Mouse (Mus musculus) heart, embryonic 16.5 days (tissue): ENCODE results near the gene Plppr5. TPM values are rescaled to one million over a fixed set of nuclear protein-coding genes. Genes with fewer than 3 reads are reported as not detected.

Source experiments
- ATAC-seq: fragments of 200-750 bp; cut with Nextera tagmentation; replicated peaks from 2 replicates; pipeline ENCODE4 v1.8.0; 2017; ENCODE audit warnings: moderate number of reproducible peaks; ENCODE audit not compliant: insufficient read depth, low FRiP score; ENCODE audit errors: extremely low read depth
- H3K27ac ChIP-seq: fragments of 300-500 bp; sonication (generic); 2 replicates; pipeline ENCODE4 v1.5.1; 2014; ENCODE audit warnings: mild to moderate bottlenecking, low read length, control low read depth, moderate library complexity
- H3K27me3 ChIP-seq: fragments of 300-500 bp; sonication (generic); 2 replicates; pipeline ENCODE4 v1.6.1; 2014; ENCODE audit warnings: low read length, mixed read lengths; ENCODE audit not compliant: control insufficient read depth, insufficient read depth
- H3K36me3 ChIP-seq: fragments of 300-500 bp; sonication (generic); 2 replicates; pipeline ENCODE4 v1.6.1; 2014; ENCODE audit not compliant: control insufficient read depth, insufficient read depth
- H3K4me1 ChIP-seq: fragments of 300-500 bp; sonication (generic); 2 replicates; pipeline ENCODE4 v1.6.1; 2014; ENCODE audit warnings: low read length, mixed read lengths; ENCODE audit not compliant: control insufficient read depth, insufficient read depth
- H3K4me2 ChIP-seq: fragments of 300-500 bp; sonication (generic); 2 replicates; pipeline ENCODE4 v1.6.1; 2014; ENCODE audit warnings: low read depth, mild to moderate bottlenecking, control low read depth, low read length
- H3K4me3 ChIP-seq: fragments of 300-500 bp; sonication (generic); 2 replicates; pipeline ENCODE4 v1.5.1; 2014; ENCODE audit warnings: mild to moderate bottlenecking, control low read depth, low read length
- H3K9ac ChIP-seq: fragments of 300-500 bp; sonication (generic); 2 replicates; pipeline ENCODE4 v1.6.1; 2014; ENCODE audit warnings: low read length, control low read depth
- H3K9me3 ChIP-seq: fragments of 300-500 bp; sonication (generic); replicated peaks from 2 replicates; pipeline ENCODE4 v1.6.1; 2016; ENCODE audit warnings: low read length; ENCODE audit not compliant: control insufficient read depth
- WGBS: fragments of 180-500 bp; shearing (Covaris S2); extraction: QIAGEN DNeasy Blood & Tissue Kit; methylation state at CpG from one replicate; pipeline ENCODE4 v1.1.7; 2014; 5-methylcytosine and 5-hydroxymethylcytosine counted together
- polyA plus RNA-seq: library from polyadenylated mRNA; unstranded; fragments of >200 nt; fragmentation: Nextera tagmentation; extraction: Ambion mirVana; gene quantifications from 2 replicates; pipeline ENCODE4 v1.2.1, GENCODE M21; 2015

Plppr5 gene
- polyA plus RNA-seq, 1 experiment from 2014 or later: 3.1 TPM

GRCm38 (mm10) chr3:117603458-117603857, 28.8 kb downstream of the Plppr5 start:
- Histone ChIP-seq H3K4me2 (no peak overlapping the region), H3K27ac (no peak overlapping the region), H3K4me1 (peaks cover 12% of the 10 kb centered on the region), H3K9ac (no peak overlapping the region), H3K4me3 (no peak overlapping the region), H3K9me3 (no peaks in the 10 kb centered on the region), H3K36me3 (no peaks in the 10 kb centered on the region), H3K27me3 (no peaks in the 10 kb centered on the region)
- no peak for ATAC-seq
- WGBS: 74% methylated on average over 2 of the region's 2 CpGs

GRCm38 (mm10) chr3:117606383-117606782, 31.7 kb downstream of the Plppr5 start:
- no peak overlapping the region; the same call in 1 of the 2 replicates for H3K4me2 ChIP-seq
- H3K36me3 ChIP-seq: no peaks in the 10 kb centered on the region
- H3K27me3 ChIP-seq: no peaks in the 10 kb centered on the region
- H3K9ac ChIP-seq: no peak overlapping the region
- ATAC-seq: peak; percentile 32; the same call in 1 of the 2 replicates
- H3K9me3 ChIP-seq: no peaks in the 10 kb centered on the region
- peaks cover 16% of the 10 kb centered on the region for H3K4me1 ChIP-seq
- no peak overlapping the region for H3K4me3 ChIP-seq
- peak overlapping the region; percentile 84 for H3K27ac ChIP-seq

- 39% methylated on average over 5 of the region's 5 CpGs for WGBS
- no peak overlapping the region for H3K4me3 ChIP-seq
- H3K4me2 ChIP-seq: 0 out of 2 replicates have a peak overlapping the region, but pooled peaks have one; percentile 12
- ATAC-seq: peak; percentile 78
- H3K9me3 ChIP-seq: no peaks in the 10 kb centered on the region
- H3K36me3 ChIP-seq: no peaks in the 10 kb centered on the region
- H3K4me1 ChIP-seq: peaks cover 15% of the 10 kb centered on the region
- no peak overlapping the region for H3K9ac ChIP-seq
- H3K27ac ChIP-seq: peak overlapping the region; percentile 80
- no peaks in the 10 kb centered on the region for H3K27me3 ChIP-seq
These were observed 36.8 kb downstream of the Plppr5 start for GRCm38 (mm10) chr3:117611453-117611852.

- no peaks in the 10 kb centered on the region for H3K27me3 ChIP-seq
- 59% methylated on average over 1 of the region's 1 CpGs for WGBS
- H3K36me3 ChIP-seq: no peaks in the 10 kb centered on the region
- no peaks in the 10 kb centered on the region for H3K9me3 ChIP-seq
- H3K4me2 ChIP-seq: no peak overlapping the region
- no peak overlapping the region for H3K9ac ChIP-seq
- no peak overlapping the region for H3K4me3 ChIP-seq
- H3K27ac ChIP-seq: no peak overlapping the region
- ATAC-seq: no peak
- H3K4me1 ChIP-seq: peaks cover 10% of the 10 kb centered on the region
These were observed 40.2 kb downstream of the Plppr5 start for GRCm38 (mm10) chr3:117614856-117615255.

GRCm38 (mm10) chr3:117625257-117626001, 50.8 kb downstream of the Plppr5 start:
- H3K9ac ChIP-seq: no peak overlapping the region
- no peak overlapping the region for H3K4me2 ChIP-seq
- H3K4me1 ChIP-seq: no peaks in the 10 kb centered on the region
- H3K4me3 ChIP-seq: no peak overlapping the region
- WGBS: 87% methylated on average over 13 of the region's 13 CpGs
- no peak overlapping the region for H3K27ac ChIP-seq
- no peaks in the 10 kb centered on the region for H3K9me3 ChIP-seq
- H3K36me3 ChIP-seq: no peaks in the 10 kb centered on the region
- no peak for ATAC-seq
- H3K27me3 ChIP-seq: no peaks in the 10 kb centered on the region

GRCm38 (mm10) chr3:117628799-117629198, 54.2 kb downstream of the Plppr5 start:
- no peaks in the 10 kb centered on the region for H3K36me3 ChIP-seq
- ATAC-seq: no peak

GRCm38 (mm10) chr3:117630332-117630731, 55.7 kb downstream of the Plppr5 start:
- Histone ChIP-seq H3K4me1 (peaks cover 13% of the 10 kb centered on the region), H3K27me3 (no peaks in the 10 kb centered on the region), H3K4me3 (no peak overlapping the region), H3K27ac (no peak overlapping the region), H3K36me3 (no peaks in the 10 kb centered on the region), H3K9me3 (no peaks in the 10 kb centered on the region), H3K9ac (no peak overlapping the region), H3K4me2 (no peak overlapping the region)
- ATAC-seq: no peak
- 50% methylated on average over 2 of the region's 2 CpGs for WGBS

More at GRCm38 (mm10) chr3:117628799-117629198, 54.2 kb downstream of the Plppr5 start:
- H3K9ac ChIP-seq: no peak overlapping the region
- no peaks in the 10 kb centered on the region for H3K9me3 ChIP-seq
- WGBS: 72% methylated on average over 3 of the region's 3 CpGs
- no peak overlapping the region for H3K4me3 ChIP-seq
- H3K4me1 ChIP-seq: no peaks in the 10 kb centered on the region; the same call in 1 of the 2 replicates
- H3K27ac ChIP-seq: no peak overlapping the region
- no peaks in the 10 kb centered on the region for H3K27me3 ChIP-seq
- H3K4me2 ChIP-seq: no peak overlapping the region

GRCm38 (mm10) chr3:117648612-117649011, 74.0 kb downstream of the Plppr5 start:
- Histone ChIP-seq H3K36me3 (no peaks in the 10 kb centered on the region), H3K27ac (no peak overlapping the region), H3K4me3 (no peak overlapping the region), H3K4me1 (no peaks in the 10 kb centered on the region), H3K27me3 (no peaks in the 10 kb centered on the region), H3K9ac (no peak overlapping the region), H3K4me2 (no peak overlapping the region), H3K9me3 (no peaks in the 10 kb centered on the region)
- WGBS: 64% methylated on average over 8 of the region's 8 CpGs
- ATAC-seq: no peak

- H3K27me3 ChIP-seq: no peaks in the 10 kb centered on the region
- 58% methylated on average over 1 of the region's 1 CpGs for WGBS
- H3K4me1 ChIP-seq: 0 out of 2 replicates have a peak, but pooled peaks cover 4% of the 10 kb centered on the region
- H3K4me3 ChIP-seq: no peak overlapping the region
- no peak overlapping the region for H3K27ac ChIP-seq
- no peak for ATAC-seq
- H3K4me2 ChIP-seq: no peak overlapping the region
- H3K9ac ChIP-seq: no peak overlapping the region
- no peaks in the 10 kb centered on the region for H3K36me3 ChIP-seq
- H3K9me3 ChIP-seq: no peaks in the 10 kb centered on the region
These were observed 89.7 kb downstream of the Plppr5 start for GRCm38 (mm10) chr3:117664316-117664715.
